Mouse (Mus musculus) megakaryocyte progenitor cell, adult 5-6 weeks (primary cell): Measurements from ENCODE around the gene Lsm11. TPM values are rescaled to one million over a fixed set of nuclear protein-coding genes. Genes with fewer than 3 reads are reported as not detected.

ENCODE experiments used
- ATAC-seq: replicated peaks from 2 replicates; pipeline ENCODE4 v1.8.0; 2016; ENCODE audit warnings: mild to moderate bottlenecking, moderate TSS enrichment, inconsistent platforms; ENCODE audit not compliant: poor library complexity
- total RNA-seq, 2 experiments: library from RNA; stranded (forward) in 1 of 2; stranded (reverse) in 1 of 2; fragments of 157-497, 149-512 nt in 1 of 2; fragments of 200-1000 nt in 1 of 2; gene quantifications; 2 replicates each; pipeline versions ENCODE4 v1.2.3 to v1.2.4; 2015 to 2017

Lsm11 gene
- total RNA-seq (2015) (5.2 and 6.3 TPM in 2 replicates), total RNA-seq (2017) (3.1 and 4.2 TPM in 2 replicates)

DNA sequence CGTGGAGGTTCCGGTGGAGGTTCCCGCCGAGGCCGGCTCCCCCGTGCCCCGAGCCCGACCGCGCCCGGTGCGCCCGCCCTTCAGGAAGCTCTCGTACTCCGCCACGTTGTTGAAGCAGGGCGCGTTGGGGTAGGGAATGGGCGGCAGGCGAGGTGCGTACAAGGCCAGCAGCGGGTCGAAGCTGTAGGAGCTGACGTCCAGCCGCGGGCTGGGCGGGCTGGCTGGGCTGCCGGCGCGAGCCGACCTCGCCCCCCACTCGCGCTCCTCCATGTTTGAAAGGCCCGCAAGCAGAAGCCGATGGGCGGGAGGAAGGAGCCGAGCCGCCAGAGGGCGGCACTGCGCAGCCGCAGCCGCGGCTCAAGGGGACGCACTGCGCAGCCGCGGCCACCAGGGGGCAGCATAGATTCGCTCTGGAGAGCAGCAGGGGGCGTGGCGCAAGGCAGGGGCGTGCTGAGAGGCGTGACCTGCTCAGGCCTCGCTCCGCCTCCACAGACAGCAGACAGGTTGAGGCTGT lies at the start of gene Lsm11:
Gene Lsm11 (minus strand): TSS at position 293 of the 514 bp plus-strand sequence.
- peak; percentile 94 for ATAC-seq

DNA sequence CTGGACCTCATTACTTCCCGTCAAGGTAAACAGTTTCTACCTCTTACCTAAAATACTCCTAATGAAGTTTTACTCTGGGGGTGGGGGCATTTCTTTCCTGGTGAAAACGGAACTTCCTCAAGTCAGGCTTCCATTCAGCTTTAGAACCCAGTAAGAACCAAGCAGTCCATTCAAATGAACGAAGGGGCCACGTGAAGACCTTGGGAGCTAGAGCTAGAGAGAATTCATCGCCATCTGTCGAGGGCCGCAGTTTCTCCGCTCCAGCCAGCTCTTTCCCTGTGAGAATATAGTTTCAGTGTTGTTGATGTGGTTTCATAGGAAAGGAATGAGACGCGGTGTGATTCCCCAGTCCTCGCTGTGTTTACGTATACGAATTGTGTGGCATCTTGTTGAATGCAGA lies 47.4 kb upstream of the Lsm11 start:
- no peak for ATAC-seq

DNA sequence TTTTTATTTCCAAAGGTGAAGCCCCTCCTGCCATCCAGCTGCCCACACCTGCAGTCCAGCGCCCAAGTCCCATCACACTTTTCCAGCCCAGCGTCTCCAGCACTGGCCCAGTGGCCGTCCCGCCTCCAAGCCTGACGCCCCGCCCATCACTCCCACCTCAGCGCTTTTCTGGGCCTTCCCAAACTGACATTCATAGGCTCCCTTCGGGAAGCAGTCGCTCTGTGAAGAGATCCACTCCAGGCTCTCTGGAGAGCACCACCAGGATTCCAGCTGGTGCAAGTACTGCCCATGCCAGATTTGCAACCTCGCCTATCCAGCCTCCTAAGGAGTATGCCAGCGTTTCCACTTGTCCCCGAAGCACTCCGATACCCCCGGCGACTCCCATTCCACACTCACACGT lies 46.9 kb upstream of the Lsm11 start:
- ATAC-seq, result no peak

DNA sequence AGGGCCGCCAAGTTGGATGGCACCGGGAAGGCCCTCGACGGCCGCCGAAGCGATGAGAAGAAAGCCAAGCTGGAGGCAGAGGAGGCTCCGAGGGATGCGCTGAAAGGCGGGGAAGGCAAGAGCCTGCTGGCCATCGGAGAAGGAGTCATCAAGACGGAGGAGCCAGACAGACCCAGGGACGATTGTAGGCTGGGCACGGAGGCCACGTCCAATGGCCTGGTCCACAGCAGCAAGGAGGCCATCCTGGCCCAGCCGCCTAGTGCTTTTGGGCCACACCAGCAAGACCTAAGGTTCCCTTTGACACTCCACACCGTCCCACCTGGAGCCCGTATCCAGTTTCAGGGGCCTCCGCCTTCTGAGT lies 36.1 kb upstream of the Lsm11 start:
- ATAC-seq, result no peak

DNA sequence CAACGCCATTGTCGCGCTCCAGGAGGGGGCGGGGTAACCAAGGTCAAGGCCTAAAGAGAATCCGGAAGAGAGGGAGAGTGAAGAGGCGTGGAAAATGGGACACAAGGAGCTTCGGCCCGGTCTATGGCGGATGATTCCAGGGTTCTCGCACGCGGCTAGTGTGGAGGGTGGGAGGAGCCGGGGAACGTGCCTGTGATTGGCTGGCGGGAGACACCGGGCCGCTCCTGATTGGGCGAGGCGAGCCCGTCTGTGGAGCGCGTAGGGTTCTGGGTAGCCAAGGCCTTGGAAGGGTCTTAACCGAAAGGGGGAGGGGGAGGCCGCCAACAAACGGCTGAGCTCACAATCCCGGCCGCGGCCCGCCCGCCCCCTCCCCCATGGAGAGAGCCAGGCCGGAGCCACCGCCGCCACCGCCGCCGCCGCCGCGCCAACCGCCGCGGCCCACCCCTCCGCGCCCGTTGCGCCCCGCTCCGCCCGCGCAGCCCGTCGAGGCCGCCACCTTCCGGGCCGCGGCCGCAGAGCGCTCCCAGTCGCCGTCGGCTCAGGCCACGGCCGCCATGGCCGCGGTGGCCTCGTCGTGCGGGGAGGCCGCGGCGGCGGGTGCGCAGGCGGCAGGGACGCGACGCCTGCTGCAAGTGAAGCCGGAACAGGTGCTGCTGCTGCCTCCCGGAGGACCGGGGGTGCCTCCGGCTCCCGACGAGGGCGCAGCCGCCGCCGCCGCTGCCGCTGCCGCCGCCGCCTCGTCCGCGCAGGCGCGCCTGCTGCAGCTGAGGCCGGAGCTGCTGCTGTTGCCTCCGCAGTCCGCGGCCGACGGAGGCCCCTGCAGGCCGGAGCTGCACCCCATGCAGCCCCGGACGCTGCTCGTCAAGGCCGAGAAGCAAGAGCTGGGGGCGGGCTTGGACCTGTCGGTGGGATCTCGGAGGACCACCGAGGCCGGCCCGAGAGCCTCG lies 35.5 kb upstream of the Lsm11 start, which contains the start of gene Sox30:
Gene Sox30 (plus strand): TSS at position 365 of the 947 bp plus-strand sequence.
- ATAC-seq, result peak; percentile 73

DNA sequence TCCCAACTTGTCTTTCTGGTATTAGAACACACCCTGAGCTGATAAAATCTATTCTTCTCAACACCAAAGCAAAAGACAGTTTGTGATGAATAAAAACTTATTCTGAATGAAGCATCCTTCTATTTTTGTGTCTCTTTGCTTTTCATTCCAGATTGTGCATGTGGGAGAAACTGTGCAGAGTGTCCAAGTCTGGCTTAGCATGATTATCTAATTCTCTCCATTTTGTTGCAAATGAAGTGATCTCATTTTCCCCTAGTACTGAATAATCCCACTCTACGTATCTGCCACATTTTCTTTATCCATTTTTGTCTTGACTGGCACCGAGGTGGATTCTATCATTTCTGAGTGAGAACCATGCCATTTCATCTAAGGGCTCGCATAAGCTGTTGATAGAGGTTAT lies 31.3 kb upstream of the Lsm11 start:
- ATAC-seq, result no peak

DNA sequence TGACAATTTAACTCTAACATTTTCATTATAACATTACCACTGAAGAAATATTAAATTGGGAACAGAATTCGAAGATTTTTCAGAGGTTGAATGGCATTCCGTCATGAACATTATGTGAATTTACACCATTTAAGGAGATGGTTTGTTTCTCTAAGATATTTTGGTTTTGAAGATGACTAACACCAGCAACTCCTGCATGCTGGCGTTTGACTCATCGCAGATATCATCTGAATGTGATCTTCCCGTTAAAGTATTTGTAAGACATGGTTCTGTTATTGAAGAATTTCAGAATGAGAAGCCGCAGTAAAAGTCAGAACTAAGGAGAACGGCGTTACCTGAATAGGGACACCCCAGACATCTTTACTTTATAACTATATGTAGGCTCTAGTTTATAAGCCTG lies 29.7 kb upstream of the Lsm11 start:
- ATAC-seq, result no peak

DNA sequence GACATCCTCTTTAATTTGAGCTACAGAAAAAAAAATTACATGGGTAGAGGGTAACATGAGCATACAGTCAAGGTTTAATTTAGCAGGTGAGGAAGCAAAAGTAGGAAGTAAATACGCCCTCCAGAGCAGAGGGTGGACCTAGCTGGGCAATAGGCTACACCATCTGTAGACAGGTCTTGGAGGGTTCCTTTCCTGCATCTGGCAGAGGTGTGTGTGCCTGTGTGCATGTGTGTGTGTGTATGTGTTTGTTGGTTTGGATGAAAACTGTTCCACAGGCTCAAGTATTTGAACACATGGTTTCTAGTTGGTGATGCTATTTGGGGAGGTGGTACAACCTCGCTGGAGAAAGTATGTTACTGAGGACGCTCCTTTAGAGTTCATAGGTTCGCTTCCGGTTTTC lies 28.9 kb upstream of the Lsm11 start:
- ATAC-seq, result no peak

DNA sequence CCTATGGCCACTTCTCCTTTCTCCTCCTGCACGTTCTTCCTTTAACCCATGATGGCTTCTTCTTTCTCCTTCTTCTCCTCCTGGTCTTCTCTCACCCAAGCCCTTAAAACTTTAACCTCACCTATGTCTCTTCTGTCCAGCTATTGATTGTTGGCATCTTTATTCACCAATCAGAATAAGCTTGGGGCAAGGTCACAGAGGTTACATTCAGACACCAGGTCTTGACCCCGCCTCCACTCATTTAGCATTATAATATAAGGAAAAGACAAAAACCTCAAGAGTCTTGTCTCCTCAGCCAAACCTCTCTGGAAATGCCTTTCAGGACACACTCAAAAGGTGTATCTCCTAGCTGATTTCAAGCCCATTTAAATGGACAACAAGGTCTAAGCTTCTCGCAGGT lies 23.7 kb upstream of the Lsm11 start:
- no peak for ATAC-seq

DNA sequence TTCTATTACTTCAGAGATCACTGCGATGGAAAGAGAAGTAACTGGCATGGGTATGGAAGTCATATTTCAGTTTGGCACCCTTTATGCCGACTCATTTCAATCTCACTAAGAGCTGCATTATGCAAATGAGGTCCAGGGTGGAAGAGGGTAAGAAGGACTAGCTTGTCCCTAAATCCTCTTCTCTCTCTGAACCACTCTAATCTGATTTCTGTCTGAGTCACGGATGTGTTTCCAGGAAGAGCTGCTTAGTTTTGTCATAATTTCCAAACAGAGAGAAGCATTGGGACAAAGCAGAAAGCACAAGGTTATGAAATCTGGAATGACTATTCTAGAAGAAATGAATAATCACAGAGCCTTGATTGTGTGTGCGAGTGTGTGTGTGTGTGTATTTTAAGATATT lies 22.2 kb upstream of the Lsm11 start:
- no peak for ATAC-seq

DNA sequence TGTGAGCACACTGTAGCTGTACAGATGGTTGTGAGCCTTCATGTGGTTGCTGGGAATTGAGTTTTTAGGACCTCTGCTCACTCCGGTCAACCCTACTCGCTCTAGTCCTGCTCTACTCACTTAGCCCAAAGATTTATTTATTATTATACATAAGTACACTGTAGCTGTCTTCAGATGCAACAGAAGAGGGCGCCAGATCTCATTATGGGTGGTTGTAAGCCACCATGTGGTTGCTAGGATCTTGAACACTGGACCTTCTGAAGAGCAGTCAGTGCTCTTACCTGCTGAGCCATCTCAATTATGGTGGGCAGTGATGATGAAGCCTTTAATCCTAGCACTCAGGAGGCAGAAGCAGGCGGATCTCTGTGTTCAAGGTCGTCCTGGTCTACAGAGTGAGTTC lies 15.3 kb upstream of the Lsm11 start:
- ATAC-seq, result no peak

DNA sequence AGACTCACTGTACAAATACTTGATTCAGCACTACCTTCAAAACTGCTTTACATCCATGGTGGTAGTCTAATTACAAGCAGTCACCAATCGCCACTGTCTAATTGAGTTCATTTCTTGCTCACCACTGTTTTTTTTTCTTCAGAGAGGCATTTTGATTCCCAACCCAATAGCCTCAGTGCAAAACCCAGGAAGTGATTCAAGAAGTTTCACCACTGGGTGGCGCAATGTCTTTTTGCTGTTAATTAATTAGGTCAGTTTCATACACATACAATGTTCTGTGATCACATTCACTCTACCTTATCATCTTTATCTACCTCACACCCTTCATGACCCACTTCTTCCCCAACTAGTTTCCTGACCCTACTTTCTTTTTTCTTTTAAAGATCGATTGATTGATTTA lies 14.9 kb upstream of the Lsm11 start:
- peak; percentile 47 for ATAC-seq

DNA sequence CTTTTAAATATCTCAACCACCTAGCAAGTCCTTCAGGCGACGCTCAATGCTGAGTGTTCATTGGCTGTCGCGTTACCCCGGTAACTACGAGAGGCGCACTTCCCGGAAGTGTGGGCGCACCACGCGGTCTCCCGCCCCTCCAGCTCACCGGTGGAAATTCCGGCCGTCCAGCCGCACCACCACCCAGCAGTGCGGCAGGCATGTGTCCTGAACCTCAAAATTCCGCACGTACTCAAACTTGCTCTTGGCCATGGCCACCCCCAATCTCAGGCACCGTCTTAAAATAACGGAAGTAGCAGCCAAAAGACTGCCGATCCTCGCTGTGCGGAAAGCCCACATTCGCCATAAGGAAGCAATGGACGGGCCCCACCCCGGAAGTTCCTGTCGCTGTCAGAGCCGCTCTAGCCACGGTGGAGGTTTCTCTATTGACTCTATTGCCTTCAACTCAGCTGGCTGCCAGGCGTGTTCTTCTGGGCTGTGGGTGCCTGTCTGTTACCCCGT lies 10.4 kb upstream of the Lsm11 start, which contains the start of gene Thg1l:
Gene Thg1l (minus strand): TSS at position 368 of the 501 bp plus-strand sequence.
- peak; percentile 97 for ATAC-seq

DNA sequence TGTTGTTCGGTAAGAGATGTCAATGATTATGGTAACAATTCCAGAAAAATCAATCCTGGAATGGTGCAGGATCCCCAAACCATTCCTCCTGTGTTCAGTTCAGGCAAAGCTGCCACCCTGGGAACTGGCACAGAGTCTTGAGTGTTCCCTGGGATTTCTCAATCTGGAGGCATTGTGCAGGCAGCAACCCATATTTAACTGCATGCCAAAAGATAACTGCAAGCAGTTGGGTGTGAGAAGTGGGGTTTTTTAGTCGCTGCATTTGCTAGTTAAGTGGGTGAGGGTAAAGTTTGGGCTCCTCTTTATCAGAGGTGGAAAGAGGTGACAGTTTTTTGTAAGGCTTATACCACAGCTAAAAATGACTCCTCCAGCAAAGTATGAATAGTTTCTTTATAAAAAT lies 2.8 kb upstream of the Lsm11 start:
- no peak for ATAC-seq

DNA sequence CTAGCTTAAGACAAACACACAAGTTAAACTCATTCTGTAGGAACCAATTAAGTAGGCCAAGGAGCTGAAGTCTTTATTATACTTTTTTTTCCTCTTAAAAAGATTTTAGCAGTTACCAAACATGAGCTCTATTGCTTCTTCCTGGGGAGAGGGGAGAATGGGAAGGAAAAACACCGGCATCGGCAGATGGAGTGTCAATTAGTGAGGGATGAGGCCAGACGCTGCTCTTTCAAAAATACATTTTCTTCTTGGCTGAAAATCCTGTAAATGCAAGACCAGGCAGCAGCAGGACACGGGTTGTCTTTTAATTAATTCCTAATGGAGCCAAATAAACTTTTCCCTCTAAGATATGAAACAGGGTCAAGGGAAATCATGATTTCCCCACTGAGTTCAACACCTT lies 2.1 kb upstream of the Lsm11 start:
- ATAC-seq, result no peak

DNA sequence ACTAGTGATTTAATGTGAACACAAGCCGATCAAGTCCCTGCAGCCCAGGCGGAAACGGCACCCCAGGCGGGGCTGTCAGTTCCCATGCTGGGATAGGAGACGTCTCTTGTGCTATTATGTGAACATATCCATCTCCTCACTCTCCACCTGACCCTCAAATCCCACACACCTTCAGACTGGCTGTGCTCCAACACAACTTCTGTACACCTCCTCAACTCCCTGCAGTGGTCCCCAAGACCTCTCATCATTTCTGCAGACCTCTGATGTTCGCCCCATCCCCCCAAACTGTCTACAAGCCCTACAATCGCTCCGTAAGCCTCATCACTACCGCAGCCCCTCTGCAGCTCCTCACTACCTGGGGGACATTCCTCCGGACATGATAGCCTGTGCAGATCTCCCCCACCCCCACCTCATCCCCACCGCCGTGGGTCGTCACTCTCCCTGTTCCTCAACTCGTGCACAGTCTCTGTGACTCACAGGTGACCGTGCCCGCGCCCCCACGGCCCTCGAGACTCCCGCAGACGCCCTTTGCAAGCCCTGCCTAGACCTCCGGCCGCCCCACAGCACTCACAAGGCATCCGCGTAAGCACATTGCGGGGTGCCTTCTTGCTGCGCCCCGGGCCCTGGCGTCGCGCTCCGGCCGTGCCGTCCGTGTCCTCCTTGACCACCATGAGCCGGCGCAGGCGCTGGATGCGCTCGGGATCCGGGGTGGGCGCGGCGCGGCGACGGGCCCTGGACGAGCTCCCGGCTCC lies 668 bp downstream of the Lsm11 start:
- peak; percentile 21 for ATAC-seq

DNA sequence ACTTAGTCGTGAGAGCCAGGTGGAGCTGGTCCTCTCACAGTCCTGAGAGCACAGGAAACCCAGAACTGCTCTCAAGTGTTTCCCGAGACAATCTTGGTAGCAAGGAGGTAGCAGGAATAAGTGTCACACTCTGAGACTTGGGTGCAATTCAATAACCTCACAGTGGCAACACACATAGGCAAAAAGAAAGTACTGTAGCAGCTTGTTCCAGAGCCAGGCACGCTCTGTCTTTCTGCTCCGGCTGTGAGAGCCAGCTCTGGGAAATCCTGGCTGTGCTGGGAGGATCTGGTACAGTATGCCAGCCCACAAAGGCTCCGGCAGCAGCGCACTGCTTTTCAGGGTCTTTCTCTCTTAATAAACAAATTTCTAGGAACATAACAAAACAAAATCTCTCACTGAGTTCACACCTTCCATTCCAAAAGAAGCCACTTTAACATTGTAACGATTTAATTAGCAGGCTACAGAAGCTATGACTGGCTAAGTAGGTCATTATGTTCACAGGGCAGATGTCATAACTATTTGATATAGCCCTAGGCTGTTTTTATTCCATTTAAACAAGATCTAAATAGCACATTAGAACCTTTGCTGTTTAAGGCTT lies 1.5 kb downstream of the Lsm11 start:
- no peak for ATAC-seq

DNA sequence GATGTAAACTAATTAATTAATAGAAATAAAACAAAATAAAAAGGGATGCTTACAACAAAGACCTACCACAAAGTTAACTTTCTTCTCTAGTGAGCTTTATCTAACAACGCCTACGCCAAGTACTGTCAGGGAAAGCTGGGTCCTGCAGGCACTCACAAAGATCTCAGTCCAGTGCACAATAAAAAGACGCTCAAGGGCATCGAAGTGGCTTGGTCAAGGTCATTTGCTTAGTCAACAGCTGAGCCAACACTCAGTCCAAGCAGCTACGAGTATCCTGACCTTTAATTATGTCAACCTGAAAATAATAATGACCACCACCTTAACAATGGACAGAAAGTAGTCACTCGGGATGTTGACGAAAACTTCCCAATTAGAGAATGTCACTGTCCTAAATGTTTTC lies 2.5 kb downstream of the Lsm11 start:
- no peak for ATAC-seq

DNA sequence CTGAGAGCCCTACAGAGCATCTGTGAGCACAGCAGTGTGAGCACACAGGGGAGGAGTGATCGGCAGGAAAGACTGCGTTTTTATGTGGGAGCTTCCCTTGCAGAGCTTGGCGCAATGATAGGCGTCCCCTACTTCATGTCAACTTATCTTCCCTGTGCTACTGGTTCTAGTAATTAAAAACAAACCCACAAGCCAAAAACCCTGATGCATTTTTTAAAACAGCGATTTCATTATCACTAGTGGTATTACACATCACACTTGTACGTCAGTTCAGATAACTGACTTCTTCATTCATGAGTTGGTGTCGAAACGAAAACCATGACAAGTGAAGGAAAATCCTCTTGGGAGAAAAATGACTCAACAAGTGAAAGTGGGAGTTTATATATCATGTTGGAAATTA lies 5.8 kb downstream of the Lsm11 start:
- ATAC-seq, result peak; percentile 64

DNA sequence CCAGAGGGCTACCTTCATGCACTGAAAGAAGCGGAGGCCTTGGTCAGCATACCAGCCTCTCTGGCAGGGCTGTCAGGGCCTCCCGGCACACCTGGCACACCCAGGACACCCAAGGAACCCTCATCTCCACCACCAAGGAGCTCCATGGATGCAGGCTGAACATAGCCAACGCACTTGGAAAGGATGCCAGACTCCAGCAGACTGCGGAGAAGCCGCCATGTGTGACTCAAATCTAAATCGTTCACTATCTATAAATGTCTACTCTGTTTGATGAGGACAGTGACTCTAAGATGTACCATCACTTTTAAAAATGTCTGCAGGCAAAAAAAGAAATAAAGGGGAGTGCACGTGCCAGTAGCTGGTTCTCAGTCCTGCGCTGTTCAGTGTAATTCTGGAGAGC lies 7.3 kb downstream of the Lsm11 start:
- no peak for ATAC-seq

DNA sequence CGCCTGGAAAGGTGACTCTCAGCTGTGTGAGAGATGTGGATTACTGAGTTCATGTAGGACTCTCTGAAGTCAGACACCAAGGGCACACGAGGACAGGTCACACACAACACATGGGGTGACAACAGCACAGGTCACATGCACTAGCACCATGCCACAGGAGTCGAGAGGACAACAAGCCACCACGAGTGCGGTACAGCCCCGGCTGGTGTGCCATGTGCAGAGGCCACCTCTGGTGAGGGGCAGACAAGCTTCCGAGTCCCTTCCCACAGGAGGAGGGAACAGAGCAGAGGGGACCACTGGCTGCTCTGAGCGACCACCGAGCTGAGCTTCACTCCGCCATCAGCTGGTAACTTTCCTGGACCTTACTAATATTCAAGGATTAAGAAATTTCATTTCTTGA lies 12.0 kb downstream of the Lsm11 start:
- ATAC-seq, result no peak
